Mouse (Mus musculus) liver, embryonic 16.5 days (tissue): ENCODE results near the gene St6galnac6. TPM values are rescaled to one million over a fixed set of nuclear protein-coding genes. Genes with fewer than 3 reads are reported as not detected.

Experiments used
- ATAC-seq: fragments of 200-750 bp; cut with Nextera tagmentation; 2 replicates; pipeline ENCODE4 v1.8.0; 2017; ENCODE audit warnings: low read depth, mild to moderate bottlenecking, moderate number of reproducible peaks, moderate library complexity
- H3K27ac ChIP-seq: fragments of 300-500 bp; sonication (generic); 2 replicates; pipeline ENCODE4 v1.5.1; 2014; ENCODE audit warnings: mild to moderate bottlenecking, low read length
- H3K27me3 ChIP-seq: fragments of 300-500 bp; sonication (generic); 2 replicates; pipeline ENCODE4 v1.6.1; 2014; ENCODE audit warnings: low read depth, low read length, mixed read lengths; ENCODE audit not compliant: control insufficient read depth, insufficient read depth
- H3K36me3 ChIP-seq: fragments of 300-500 bp; sonication (generic); 2 replicates; pipeline ENCODE4 v1.6.1; 2014; ENCODE audit warnings: mild to moderate bottlenecking; ENCODE audit not compliant: control insufficient read depth, insufficient read depth
- H3K4me1 ChIP-seq: fragments of 300-500 bp; sonication (generic); 2 replicates; pipeline ENCODE4 v1.6.1; 2014; ENCODE audit warnings: low read depth, low read length, mixed read lengths; ENCODE audit not compliant: control insufficient read depth
- H3K4me2 ChIP-seq: fragments of 300-500 bp; sonication (generic); 2 replicates; pipeline ENCODE4 v1.6.1; 2014; ENCODE audit warnings: low read depth, low read length, mixed read lengths
- H3K4me3 ChIP-seq: fragments of 300-500 bp; sonication (generic); 2 replicates; pipeline ENCODE4 v1.5.1; 2014; ENCODE audit warnings: low read depth, mild to moderate bottlenecking, low read length
- H3K9ac ChIP-seq: fragments of 300-500 bp; sonication (generic); 2 replicates; pipeline ENCODE4 v1.6.1; 2014; ENCODE audit warnings: low read depth, low read length
- H3K9me3 ChIP-seq: fragments of 300-500 bp; sonication (generic); replicated peaks from 2 replicates; pipeline ENCODE4 v1.6.1; 2016; ENCODE audit warnings: low read length; ENCODE audit not compliant: control insufficient read depth
- WGBS: fragments of 180-500 bp; shearing (Covaris S2); extraction: QIAGEN DNeasy Blood & Tissue Kit; methylation state at CpG from one replicate; pipeline ENCODE4 v1.1.7; 2014; ENCODE audit not compliant: insufficient replicate concordance; 5-methylcytosine and 5-hydroxymethylcytosine counted together
- polyA plus RNA-seq: library from polyadenylated mRNA; unstranded; fragments of >200 nt; fragmentation: Nextera tagmentation; extraction: Ambion mirVana; gene quantifications from 2 replicates; pipeline ENCODE4 v1.2.1, GENCODE M21; 2015

St6galnac6 gene
- polyA plus RNA-seq, 1 experiment from 2014 or later: 12.8 TPM

DNA sequence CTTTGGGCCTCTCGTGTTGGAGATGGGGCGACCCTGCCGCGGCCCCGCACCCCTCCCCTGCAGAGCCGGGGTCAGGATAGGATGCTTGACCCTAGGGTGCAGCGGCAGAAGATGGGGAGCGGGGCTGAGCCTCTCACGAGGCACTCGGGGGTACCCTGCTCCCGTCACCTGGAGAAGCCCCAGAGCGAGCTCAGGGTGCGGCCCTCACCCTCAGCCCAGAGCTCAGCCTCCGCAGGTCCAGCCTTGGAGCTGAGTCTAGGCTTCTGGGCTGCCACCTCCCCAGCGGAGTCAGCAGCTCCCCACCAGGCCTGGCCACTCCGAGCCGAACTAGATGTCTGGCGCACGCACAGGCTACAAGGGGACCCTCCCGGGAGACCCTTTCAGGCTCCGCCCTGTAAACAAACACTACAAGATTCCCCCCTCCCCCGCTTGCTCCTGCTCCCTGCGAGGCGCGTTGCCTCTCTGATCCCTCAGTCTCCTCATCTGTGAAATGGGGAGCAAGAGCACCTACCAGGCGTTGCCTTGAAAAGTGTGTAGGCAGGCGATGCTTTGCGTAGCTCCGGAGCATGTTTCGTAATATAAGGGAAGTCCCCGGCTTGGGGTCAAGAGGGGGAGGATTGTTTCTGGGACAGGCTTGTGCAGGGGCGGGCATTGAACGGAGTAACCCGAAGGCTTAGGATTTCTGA lies 7.9 kb downstream of the St6galnac6 start:
- peak overlapping the region; percentile 78 for H3K4me3 ChIP-seq
- H3K27ac ChIP-seq: peak overlapping the region; percentile 73
- peaks cover 53% of the 10 kb centered on the region for H3K4me1 ChIP-seq
- peak overlapping the region; percentile 97 for H3K4me2 ChIP-seq
- WGBS: 0% methylated on average over 34 of the region's 34 CpGs
- no peaks in the 10 kb centered on the region for H3K9me3 ChIP-seq
- peak overlapping the region; percentile 76 for H3K9ac ChIP-seq
- no peaks in the 10 kb centered on the region for H3K36me3 ChIP-seq
- ATAC-seq: peak; percentile 9; the same call in 1 of the 2 replicates
- no peaks in the 10 kb centered on the region for H3K27me3 ChIP-seq

DNA sequence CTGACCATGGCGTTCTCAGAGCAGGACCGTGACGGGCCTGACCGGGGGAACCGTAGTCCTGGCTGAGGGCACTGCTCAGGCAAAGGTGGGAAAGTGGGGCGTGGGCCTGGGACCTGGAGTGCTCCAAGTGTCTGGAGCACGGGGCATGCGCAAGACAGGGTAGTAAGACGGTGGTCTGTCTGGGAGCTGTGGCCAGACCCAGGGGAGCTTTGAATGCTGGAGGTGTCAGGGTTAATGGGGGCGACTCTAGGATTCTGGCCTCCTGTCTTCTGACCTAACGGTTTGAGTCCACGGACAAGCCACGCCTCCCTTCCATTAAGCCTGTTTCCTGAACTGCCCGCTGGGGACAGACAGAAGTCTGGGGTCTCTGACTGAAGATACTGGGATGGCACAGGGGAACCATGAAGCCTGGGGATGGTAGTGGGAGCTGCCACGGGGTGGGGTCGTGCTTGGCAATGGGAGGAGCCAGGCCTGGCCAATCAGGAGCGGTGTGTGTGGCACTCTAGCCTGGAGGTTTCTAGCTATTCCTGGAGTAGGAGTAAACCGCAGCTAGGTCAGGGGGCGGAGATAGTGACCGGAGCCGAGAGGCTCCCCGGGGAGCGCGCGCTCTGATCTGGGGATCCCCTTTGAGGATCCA lies 8.8 kb downstream of the St6galnac6 start:
- peak overlapping the region; percentile 97 for H3K4me2 ChIP-seq
- peak overlapping the region; percentile 78 for H3K4me3 ChIP-seq
- H3K36me3 ChIP-seq: no peaks in the 10 kb centered on the region
- H3K4me1 ChIP-seq: peaks cover 50% of the 10 kb centered on the region
- peak overlapping the region; percentile 76 for H3K9ac ChIP-seq
- under 1% methylated on average over 25 of the region's 25 CpGs for WGBS
- peak overlapping the region; percentile 85 for H3K27ac ChIP-seq
- no peaks in the 10 kb centered on the region for H3K27me3 ChIP-seq
- no peaks in the 10 kb centered on the region for H3K9me3 ChIP-seq
- ATAC-seq: peak; percentile 78

DNA sequence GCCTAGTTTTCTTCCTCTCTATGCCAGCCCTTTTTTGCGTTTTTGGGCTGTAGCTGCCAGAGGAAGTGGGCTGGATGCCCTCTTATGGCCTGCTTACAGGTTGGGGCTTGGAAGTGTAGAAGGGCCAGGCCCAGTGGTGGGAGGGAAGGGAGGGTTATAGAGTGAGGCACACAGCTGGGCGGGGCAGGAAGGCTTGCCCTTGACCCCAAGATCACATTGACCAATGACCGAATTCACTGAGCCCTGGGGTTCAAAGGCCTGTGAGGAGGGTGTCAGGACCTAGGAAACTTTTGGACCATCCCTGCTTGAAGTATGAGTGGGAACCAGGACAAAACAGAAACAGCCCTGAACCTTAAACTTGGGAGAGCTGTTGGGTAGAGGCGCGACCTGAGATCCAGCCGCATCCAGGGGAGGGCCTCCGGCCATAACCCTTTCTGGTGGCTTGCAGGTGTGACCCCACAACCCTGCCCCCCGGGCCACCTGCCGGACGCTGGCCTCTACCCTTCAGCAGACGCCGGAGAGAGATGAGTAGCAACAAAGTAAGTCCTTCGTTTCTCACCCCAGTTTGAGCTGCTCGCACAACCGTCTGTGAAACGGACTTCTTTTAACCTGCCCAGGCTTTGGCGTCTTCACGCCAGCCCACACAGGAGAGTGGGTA lies 9.4 kb downstream of the St6galnac6 start:
- Histone ChIP-seq H3K9me3 (no peaks in the 10 kb centered on the region), H3K36me3 (no peaks in the 10 kb centered on the region), H3K4me2 (peak overlapping the region; percentile 97), H3K4me3 (peak overlapping the region; percentile 78), H3K4me1 (peaks cover 50% of the 10 kb centered on the region), H3K27ac (peak overlapping the region; percentile 85), H3K9ac (peak overlapping the region; percentile 76), H3K27me3 (no peaks in the 10 kb centered on the region)
- peak; percentile 64 for ATAC-seq
- WGBS: 42% methylated on average over 18 of the region's 18 CpGs

DNA sequence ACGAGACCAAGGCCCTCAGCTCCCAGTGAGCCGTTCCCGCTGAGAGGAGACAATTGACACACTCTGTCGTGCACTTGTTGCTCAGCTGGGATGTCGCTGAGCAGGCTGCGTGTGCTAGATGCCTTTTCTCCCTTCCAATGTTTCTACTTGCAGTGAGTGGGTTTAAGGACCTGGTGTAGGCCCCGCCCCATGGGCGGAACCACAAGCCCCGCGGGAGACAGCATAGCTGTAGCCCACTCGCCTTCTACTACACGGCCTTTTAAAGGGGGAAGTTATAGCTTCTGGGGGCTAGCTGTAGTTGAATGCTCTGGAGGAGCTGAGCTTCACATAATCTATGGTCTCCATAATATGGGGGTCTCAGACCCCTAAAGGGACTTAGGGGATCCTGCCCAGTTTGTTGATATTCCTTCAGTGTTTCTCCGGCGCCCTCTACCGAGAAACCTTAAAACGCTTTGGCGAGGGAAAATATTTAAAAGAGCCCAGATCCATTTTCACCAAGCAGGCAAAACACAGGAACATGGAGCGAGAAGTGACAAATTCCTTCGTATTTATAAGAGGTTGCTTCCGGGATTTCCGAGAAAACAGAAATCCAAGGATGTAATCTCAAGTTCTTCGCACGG lies 11.2 kb downstream of the St6galnac6 start:
- H3K4me3 ChIP-seq: peak overlapping the region; percentile 56
- 15% methylated on average over 23 of the region's 23 CpGs for WGBS

GRCm38 (mm10) chr2:32612274-32612673 lies 12.8 kb downstream of the St6galnac6 start:
- no peak overlapping the region for H3K27ac ChIP-seq
- H3K4me2 ChIP-seq: no peak overlapping the region
- peaks cover 3% of the 10 kb centered on the region for H3K36me3 ChIP-seq
- peaks cover 43% of the 10 kb centered on the region for H3K4me1 ChIP-seq
- H3K9ac ChIP-seq: no peak overlapping the region
- no peak overlapping the region for H3K4me3 ChIP-seq
- WGBS: 77% methylated on average over 26 of the region's 26 CpGs
- H3K27me3 ChIP-seq: no peaks in the 10 kb centered on the region
- no peaks in the 10 kb centered on the region for H3K9me3 ChIP-seq
- ATAC-seq: no peak

More for the DNA sequence above, 11.2 kb downstream of the St6galnac6 start:
- no peak for ATAC-seq
- Histone ChIP-seq H3K27ac (peak overlapping the region; percentile 38; the same call in 1 of the 2 replicates), H3K9me3 (no peaks in the 10 kb centered on the region), H3K36me3 (no peaks in the 10 kb centered on the region; the same call in 1 of the 2 replicates), H3K4me2 (peak overlapping the region; percentile 97), H3K4me1 (peaks cover 50% of the 10 kb centered on the region), H3K9ac (peak overlapping the region; percentile 51), H3K27me3 (no peaks in the 10 kb centered on the region)

DNA sequence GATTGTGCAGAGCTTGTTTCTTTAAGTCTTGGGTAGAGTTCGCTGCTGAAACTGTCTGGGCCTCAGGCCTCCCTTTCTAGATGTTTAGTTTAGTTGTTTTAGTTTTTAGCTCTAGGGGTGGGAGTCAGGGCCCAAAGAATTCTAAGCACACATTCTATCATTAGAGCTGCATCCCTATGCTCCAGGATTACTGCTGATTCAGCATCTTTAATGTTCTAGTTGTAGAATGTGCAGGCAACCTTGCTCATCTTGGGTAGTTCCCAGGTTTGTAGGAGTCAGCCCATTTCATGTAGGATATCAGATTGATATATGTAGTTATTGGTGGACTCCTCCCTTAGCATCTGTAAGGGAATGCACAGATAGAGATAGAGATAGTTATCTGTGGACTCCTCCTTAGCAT lies 17.6 kb downstream of the St6galnac6 start:
- no peak overlapping the region for H3K27ac ChIP-seq
- 80% methylated on average over 1 of the region's 1 CpGs for WGBS
- ATAC-seq: no peak
- H3K4me1 ChIP-seq: peaks cover 16% of the 10 kb centered on the region
- no peak overlapping the region for H3K4me3 ChIP-seq
- no peaks in the 10 kb centered on the region for H3K27me3 ChIP-seq
- no peak overlapping the region for H3K9ac ChIP-seq
- H3K36me3 ChIP-seq: peaks cover 9% of the 10 kb centered on the region
- H3K9me3 ChIP-seq: 0 out of 2 replicates have a peak, but pooled peaks cover 2% of the 10 kb centered on the region
- no peak overlapping the region for H3K4me2 ChIP-seq

DNA sequence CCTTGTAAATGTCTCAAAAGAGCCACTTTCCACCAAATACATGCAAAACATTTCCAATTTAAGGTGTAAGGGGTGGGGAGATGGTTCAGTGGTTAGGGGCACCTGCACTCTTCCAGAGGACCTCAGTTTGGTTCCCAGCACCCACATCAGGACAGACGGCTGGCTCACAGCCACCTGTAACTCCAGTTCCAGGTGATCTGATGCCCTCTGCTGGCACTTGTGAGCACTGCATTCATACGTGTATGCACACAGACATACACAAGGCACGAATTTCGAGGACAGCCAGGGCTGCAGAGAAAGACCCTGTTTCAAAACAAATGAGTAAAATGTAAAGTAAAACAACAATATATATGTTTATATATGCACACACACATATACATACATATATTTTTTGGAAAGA lies 18.1 kb downstream of the St6galnac6 start:
- peaks cover 9% of the 10 kb centered on the region for H3K36me3 ChIP-seq
- 79% methylated on average over 4 of the region's 4 CpGs for WGBS

DNA sequence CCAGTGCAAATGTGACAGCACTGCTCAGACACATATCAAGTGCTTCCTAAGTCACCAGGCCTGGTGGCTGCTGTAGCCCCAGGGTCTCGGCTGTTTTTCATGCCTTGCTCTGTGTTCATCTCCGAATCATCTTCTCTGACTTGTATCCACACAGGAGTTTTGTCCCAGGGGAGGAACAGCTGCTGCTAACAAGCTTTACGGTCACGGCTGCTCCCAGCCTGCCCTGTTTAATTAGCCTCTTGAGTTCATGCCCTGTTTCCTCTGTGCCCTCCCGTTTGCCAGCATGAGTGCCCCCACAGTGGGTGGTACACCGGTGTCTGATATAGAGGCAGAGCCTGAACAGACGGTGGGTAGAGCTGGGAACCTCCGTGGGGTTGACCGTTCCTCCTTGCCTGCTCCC lies 18.5 kb downstream of the St6galnac6 start:
- 0 out of 2 replicates have a peak, but pooled peaks cover 2% of the 10 kb centered on the region for H3K9me3 ChIP-seq
- H3K27me3 ChIP-seq: no peaks in the 10 kb centered on the region
- ATAC-seq: no peak
- H3K36me3 ChIP-seq: peaks cover 9% of the 10 kb centered on the region
- H3K4me2 ChIP-seq: no peak overlapping the region
- 82% methylated on average over 9 of the region's 9 CpGs for WGBS
- H3K9ac ChIP-seq: no peak overlapping the region
- no peak overlapping the region for H3K27ac ChIP-seq
- no peak overlapping the region for H3K4me3 ChIP-seq
- H3K4me1 ChIP-seq: peaks cover 16% of the 10 kb centered on the region

More for the DNA sequence above, 18.1 kb downstream of the St6galnac6 start:
- 0 out of 2 replicates have a peak, but pooled peaks cover 2% of the 10 kb centered on the region for H3K9me3 ChIP-seq
- no peak overlapping the region for H3K4me2 ChIP-seq
- H3K27ac ChIP-seq: no peak overlapping the region
- H3K27me3 ChIP-seq: no peaks in the 10 kb centered on the region
- no peak overlapping the region for H3K9ac ChIP-seq
- ATAC-seq: no peak
- H3K4me3 ChIP-seq: no peak overlapping the region
- H3K4me1 ChIP-seq: peaks cover 16% of the 10 kb centered on the region
